In genomic region chr14:32201791-32202451, GRCm38 (mm10) we compare ENCODE assay signal across 8 mouse cellular contexts. TPM values are rescaled to one million over a fixed set of nuclear protein-coding genes. Genes with fewer than 3 reads are reported as not detected.
DNase-seq lines count a peak whose midpoint lies in the region; ATAC-seq lines count a peak whose summit lies in the region.

TSS of gene Timm23 (minus strand) at chr14:32201898.
TSS of gene Parg (plus strand) at chr14:32201949.

- peak within 1 kb of the TSS; percentile 93 for H3K9ac ChIP-seq in hindbrain, embryonic 14.5 days

- H3K4me3 ChIP-seq in hindbrain, embryonic 14.5 days (replicated peaks; ENCODE audit: low read length): peak within 1 kb of the TSS; percentile 100

- DNase-seq in NIH3T3 (ENCODE audit: low read depth): peak; percentile 85
- peak; percentile 91 to 92 for DNase-seq in cerebellum, postnatal 10 days
- DNase-seq in frontal cortex, postnatal 14 days (ENCODE audit: low spot score in 2 of 2): peak; percentile 78 to 84
- peak; percentile 91 for DNase-seq in hindbrain, embryonic 14.5 days (ENCODE audit: low spot score)
- peak; percentile 90 to 91 for DNase-seq in layer of hippocampus, postnatal 36 days
- DNase-seq in lung, postnatal 36 days: peak; percentile 89
- peak; percentile 95 for DNase-seq in retina, postnatal 1 day
- DNase-seq in urinary bladder, adult 18-20 months (ENCODE audit: low spot score in 2 of 2): peak; percentile 75 to 83

- under 1% methylated on average over 75 of the region's 77 CpGs for WGBS in hindbrain, embryonic 14.5 days

- H3K4me2 ChIP-seq in hindbrain, embryonic 14.5 days (replicated peaks): peak within 1 kb of the TSS; percentile 93

- peaks cover 24% of the 10 kb centered on the region for H3K4me1 ChIP-seq in hindbrain, embryonic 14.5 days (replicated peaks; ENCODE audit: control insufficient read depth, insufficient read depth, low read length)

- no peaks in the 10 kb centered on the region for H3K27me3 ChIP-seq in hindbrain, embryonic 14.5 days (ENCODE audit: control insufficient read depth, insufficient read depth, low read length)

- no peaks in the 10 kb centered on the region for H3K9me3 ChIP-seq in hindbrain, embryonic 14.5 days (ENCODE audit: control insufficient read depth, low read length)

- H3K27ac ChIP-seq in hindbrain, embryonic 14.5 days: peak within 1 kb of the TSS; percentile 52

- peak; percentile 94 for ATAC-seq in hindbrain, embryonic 14.5 days (ENCODE audit: low FRiP score)

- H3K36me3 ChIP-seq in hindbrain, embryonic 14.5 days (replicated peaks; ENCODE audit: control insufficient read depth, insufficient read depth): peaks cover 24% of the 10 kb centered on the region

RNA-seq across cellular contexts. Expression of gene Timm23, which starts in this region (rescaled TPM):
- polyA plus RNA-seq in hindbrain, embryonic 14.5 days (2014; fragmentation: Nextera tagmentation; extraction: Ambion mirVana): 244 and 255 TPM in 2 replicates
- total RNA-seq in layer of hippocampus, postnatal 36 days (2021): 10 to 100 TPM; 71.3 to 81.9 TPM

RNA-seq across cellular contexts. Expression of gene Parg, which starts in this region (rescaled TPM):
- 40.1 and 44.8 TPM in 2 replicates for polyA plus RNA-seq in hindbrain, embryonic 14.5 days (2014; fragmentation: Nextera tagmentation; extraction: Ambion mirVana)
- 10 to 100 TPM; 43.0 to 49.8 TPM for total RNA-seq in layer of hippocampus, postnatal 36 days (2021)

Comparison
In these comparisons a context has a peak if more than half of its experiments do, and no peak if none do; other contexts are left out.
1. Peak in every context shown above with its lines: DNase-seq, ATAC-seq, H3K4me3 ChIP-seq and H3K27ac ChIP-seq.